Mouse (Mus musculus) stomach, postnatal 0 days (tissue): Measurements from ENCODE around the gene Med24.

Experiments used
- CTCF ChIP-seq: IDR thresholded peaks from 2 replicates; pipeline ENCODE4 v1.5.1; 2016; ENCODE audit warnings: antibody characterized with exemption, low read depth, mild to moderate bottlenecking, moderate library complexity
- EP300 ChIP-seq: optimal IDR thresholded peaks from 2 replicates; pipeline ENCODE3; 2016; ENCODE audit warnings: antibody characterized with exemption

DNA sequence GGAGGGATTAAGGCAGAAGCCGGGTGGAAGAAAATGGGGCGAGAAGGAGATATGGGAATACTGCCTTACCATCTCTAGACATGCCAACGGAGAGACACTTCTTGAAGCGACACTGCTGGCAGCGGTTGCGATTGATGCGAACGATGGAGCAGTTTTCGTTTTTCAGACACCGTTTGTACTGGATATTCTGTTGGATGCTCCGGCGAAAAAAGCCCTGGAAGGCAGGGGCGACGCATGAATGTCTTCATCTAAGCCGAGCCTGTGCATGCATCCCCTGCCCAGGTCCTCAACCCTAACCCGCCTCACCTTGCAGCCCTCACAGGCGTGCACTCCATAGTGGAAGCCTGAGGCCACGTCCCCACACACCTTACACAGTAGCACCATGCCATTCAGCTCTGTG is 41.9 kb upstream of the Med24 start:
- TF ChIP-seq CTCF (no peak), EP300 (no peak)
